Mouse (Mus musculus) stomach, embryonic 16.5 days (tissue): ENCODE measurements around the gene Ptpra. TPM values are rescaled to one million over a fixed set of nuclear protein-coding genes. Genes with fewer than 3 reads are reported as not detected.

Experiments
- ATAC-seq: fragments of 200-750 bp; cut with Nextera tagmentation; 2 replicates; pipeline ENCODE4 v1.8.0; 2017; ENCODE audit warnings: moderate number of reproducible peaks, moderate TSS enrichment; ENCODE audit not compliant: insufficient read depth, low FRiP score
- H3K27ac ChIP-seq: fragments of 300-500 bp; sonication (generic); 2 replicates; pipeline ENCODE4 v1.5.1; 2014; ENCODE audit warnings: low read length
- H3K27me3 ChIP-seq: fragments of 300-500 bp; sonication (generic); 2 replicates; pipeline ENCODE4 v1.6.1; 2014; ENCODE audit warnings: low read length, control low read depth, mixed read lengths; ENCODE audit not compliant: control insufficient read depth, insufficient read depth
- H3K36me3 ChIP-seq: fragments of 300-500 bp; sonication (generic); 2 replicates; pipeline ENCODE4 v1.6.1; 2014; ENCODE audit warnings: low read length; ENCODE audit not compliant: control insufficient read depth, insufficient read depth
- H3K4me1 ChIP-seq: fragments of 300-500 bp; sonication (generic); 2 replicates; pipeline ENCODE4 v1.6.1; 2014; ENCODE audit warnings: low read length, control low read depth, mixed read lengths; ENCODE audit not compliant: control insufficient read depth, insufficient read depth
- H3K4me2 ChIP-seq: fragments of 300-500 bp; sonication (generic); 2 replicates; pipeline ENCODE4 v1.6.1; 2014; ENCODE audit warnings: low read depth, low read length, mixed read lengths
- H3K4me3 ChIP-seq: fragments of 300-500 bp; sonication (generic); replicated peaks from 2 replicates; pipeline ENCODE4 v1.5.1; 2014; ENCODE audit warnings: mild to moderate bottlenecking, low read length
- H3K9ac ChIP-seq: fragments of 300-500 bp; sonication (generic); 2 replicates; pipeline ENCODE4 v1.6.1; 2014; ENCODE audit warnings: low read length
- H3K9me3 ChIP-seq: fragments of 300-500 bp; sonication (generic); replicated peaks from 2 replicates; pipeline ENCODE4 v1.6.1; 2016; ENCODE audit warnings: low read length, control low read depth; ENCODE audit not compliant: control insufficient read depth
- WGBS: fragments of 180-500 bp; shearing (Covaris S2); extraction: QIAGEN DNeasy Blood & Tissue Kit; methylation state at CpG from one replicate; pipeline ENCODE4 v1.1.7; 2014; 5-methylcytosine and 5-hydroxymethylcytosine counted together
- polyA plus RNA-seq: library from polyadenylated mRNA; unstranded; fragments of >200 nt; fragmentation: Nextera tagmentation; extraction: Ambion mirVana; gene quantifications from 2 replicates; pipeline ENCODE4 v1.2.1, GENCODE M21; 2015

Ptpra gene
- polyA plus RNA-seq, 1 experiment from 2014 or later = 70.8 TPM

- Histone ChIP-seq H3K4me3 (no peak overlapping the region), H3K4me2 (no peak overlapping the region), H3K4me1 (no peaks in the 10 kb centered on the region), H3K27me3 (no peaks in the 10 kb centered on the region), H3K9ac (no peak overlapping the region), H3K9me3 (no peaks in the 10 kb centered on the region), H3K36me3 (peaks cover 20% of the 10 kb centered on the region), H3K27ac (no peak overlapping the region)
- no peak for ATAC-seq
- WGBS = 85% methylated on average over 8 of the region's 8 CpGs
Observed at GRCm38 (mm10) chr2:130546957-130547356, 96.9 kb downstream of the Ptpra start.

- Histone ChIP-seq H3K27me3 (no peaks in the 10 kb centered on the region), H3K4me2 (no peak overlapping the region), H3K36me3 (peaks cover 15% of the 10 kb centered on the region; the same call in 1 of the 2 replicates), H3K9me3 (no peaks in the 10 kb centered on the region), H3K9ac (no peak overlapping the region), H3K4me3 (no peak overlapping the region), H3K27ac (no peak overlapping the region), H3K4me1 (no peaks in the 10 kb centered on the region)
- ATAC-seq = no peak
- WGBS = 86% methylated on average over 7 of the region's 7 CpGs
Observed at GRCm38 (mm10) chr2:130554841-130555240, 104.8 kb downstream of the Ptpra start.

GRCm38 (mm10) chr2:130556292-130556691 lies 106.2 kb downstream of the Ptpra start:
- Histone ChIP-seq H3K9ac (no peak overlapping the region), H3K4me1 (no peaks in the 10 kb centered on the region), H3K9me3 (no peaks in the 10 kb centered on the region), H3K27ac (no peak overlapping the region), H3K4me3 (no peak overlapping the region), H3K36me3 (peaks cover 15% of the 10 kb centered on the region; the same call in 1 of the 2 replicates), H3K27me3 (no peaks in the 10 kb centered on the region), H3K4me2 (no peak overlapping the region)
- WGBS = 78% methylated on average over 1 of the region's 1 CpGs
- no peak for ATAC-seq

GRCm38 (mm10) chr2:130557462-130557861 lies 107.4 kb downstream of the Ptpra start:
- H3K4me2 ChIP-seq = no peak overlapping the region
- 92% methylated on average over 2 of the region's 2 CpGs for WGBS
- H3K27me3 ChIP-seq = no peaks in the 10 kb centered on the region
- peaks cover 14% of the 10 kb centered on the region; the same call in 1 of the 2 replicates for H3K36me3 ChIP-seq
- H3K27ac ChIP-seq = no peak overlapping the region
- no peak overlapping the region for H3K9ac ChIP-seq
- no peaks in the 10 kb centered on the region for H3K4me1 ChIP-seq
- ATAC-seq = no peak
- H3K9me3 ChIP-seq = no peaks in the 10 kb centered on the region
- H3K4me3 ChIP-seq = no peak overlapping the region

- Histone ChIP-seq H3K4me1 (peaks cover 3% of the 10 kb centered on the region; the same call in 1 of the 2 replicates), H3K9me3 (no peaks in the 10 kb centered on the region), H3K36me3 (peaks cover 10% of the 10 kb centered on the region; the same call in 1 of the 2 replicates), H3K27me3 (no peaks in the 10 kb centered on the region), H3K9ac (no peak overlapping the region), H3K4me2 (no peak overlapping the region), H3K27ac (no peak overlapping the region), H3K4me3 (no peak overlapping the region)
- ATAC-seq = no peak
- 67% methylated on average over 2 of the region's 2 CpGs for WGBS
Observed at GRCm38 (mm10) chr2:130558015-130558414, 107.9 kb downstream of the Ptpra start.

GRCm38 (mm10) chr2:130563212-130564055 lies 113.4 kb downstream of the Ptpra start, which contains the start of gene Mrps26:
TSS of gene Mrps26 (plus strand) at chr2:130563742.
- Histone ChIP-seq H3K4me1 (peaks cover 14% of the 10 kb centered on the region), H3K27ac (peak within 1 kb of the TSS; percentile 75), H3K4me3 (peak within 1 kb of the TSS; percentile 81), H3K27me3 (no peaks in the 10 kb centered on the region), H3K9me3 (no peaks in the 10 kb centered on the region), H3K4me2 (peak within 1 kb of the TSS; percentile 94), H3K36me3 (no peaks in the 10 kb centered on the region), H3K9ac (peak within 1 kb of the TSS; percentile 86)
- WGBS = under 1% methylated on average over 61 of the region's 61 CpGs
- ATAC-seq = peak; percentile 99

GRCm38 (mm10) chr2:130564063-130564462 lies 114.0 kb downstream of the Ptpra start:
- ATAC-seq = no peak
- peak overlapping the region; percentile 94 for H3K4me2 ChIP-seq
- peak overlapping the region; percentile 86 for H3K9ac ChIP-seq
- peak overlapping the region; percentile 81 for H3K4me3 ChIP-seq
- under 1% methylated on average over 23 of the region's 23 CpGs for WGBS
- peaks cover 14% of the 10 kb centered on the region for H3K4me1 ChIP-seq
- no peaks in the 10 kb centered on the region for H3K27me3 ChIP-seq
- H3K27ac ChIP-seq = peak overlapping the region; percentile 25; the same call in 1 of the 2 replicates
- no peaks in the 10 kb centered on the region for H3K36me3 ChIP-seq
- no peaks in the 10 kb centered on the region for H3K9me3 ChIP-seq

GRCm38 (mm10) chr2:130564983-130565382 lies 114.9 kb downstream of the Ptpra start:
- ATAC-seq = no peak
- Histone ChIP-seq H3K9me3 (no peaks in the 10 kb centered on the region), H3K4me1 (peaks cover 14% of the 10 kb centered on the region), H3K4me3 (no peak overlapping the region), H3K27ac (no peak overlapping the region), H3K9ac (peak overlapping the region; percentile 86; the same call in 1 of the 2 replicates), H3K36me3 (no peaks in the 10 kb centered on the region), H3K27me3 (no peaks in the 10 kb centered on the region), H3K4me2 (peak overlapping the region; percentile 94)
- 81% methylated on average over 8 of the region's 8 CpGs for WGBS

GRCm38 (mm10) chr2:130568921-130569320 lies 118.8 kb downstream of the Ptpra start:
- no peak overlapping the region for H3K4me2 ChIP-seq
- 68% methylated on average over 4 of the region's 4 CpGs for WGBS

More at GRCm38 (mm10) chr2:130568921-130569320, 118.8 kb downstream of the Ptpra start:
- no peak overlapping the region for H3K27ac ChIP-seq
- no peaks in the 10 kb centered on the region for H3K27me3 ChIP-seq
- no peaks in the 10 kb centered on the region for H3K9me3 ChIP-seq
- no peaks in the 10 kb centered on the region for H3K36me3 ChIP-seq
- no peak overlapping the region for H3K4me3 ChIP-seq
- no peak overlapping the region for H3K9ac ChIP-seq
- no peak for ATAC-seq
- H3K4me1 ChIP-seq = peaks cover 9% of the 10 kb centered on the region
